Mouse (Mus musculus) megakaryocyte progenitor cell, adult 5-6 weeks (primary cell): Measurements from ENCODE around the gene Vmn1r8. TPM values are rescaled to one million over a fixed set of nuclear protein-coding genes. Genes with fewer than 3 reads are reported as not detected.
"Not testable (repeated sequence)": the region's sequence is repeated elsewhere in the genome, so short reads cannot be mapped to it uniquely, and the experiment has no call there.

Source experiments
- ATAC-seq: replicated peaks from 2 replicates; pipeline ENCODE4 v1.8.0; 2016; ENCODE audit warnings: mild to moderate bottlenecking, moderate TSS enrichment, inconsistent platforms; ENCODE audit not compliant: poor library complexity
- total RNA-seq, 2 experiments: library from RNA; stranded (forward) in 1 of 2; stranded (reverse) in 1 of 2; fragments of 157-497, 149-512 nt in 1 of 2; fragments of 200-1000 nt in 1 of 2; gene quantifications; 2 replicates each; pipeline versions ENCODE4 v1.2.3 to v1.2.4; 2015 to 2017

Gene Vmn1r8
- total RNA-seq (2015) (not detected in 2 replicates), total RNA-seq (2017) (not detected in 2 replicates)

DNA sequence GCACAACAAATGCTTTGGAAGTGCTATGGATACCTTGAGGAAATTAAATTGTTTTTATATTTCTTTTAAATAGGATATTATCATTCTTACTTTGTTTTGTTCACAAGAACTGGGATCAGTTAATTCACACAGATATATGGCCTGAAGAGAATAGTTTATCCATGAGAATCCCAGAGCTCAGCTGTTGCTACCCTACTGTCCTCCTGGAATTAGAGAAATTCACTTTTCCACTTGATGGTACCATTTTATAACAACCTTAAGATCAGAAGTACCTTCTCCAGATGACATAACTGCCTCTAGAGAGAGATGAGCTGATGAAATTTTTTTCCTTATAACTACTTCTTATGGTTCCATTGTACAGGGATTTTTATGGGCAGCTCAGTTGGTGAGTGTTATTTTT lies at the start of gene Vmn1r8:
Gene Vmn1r8 (plus strand): TSS at position 301 of the 400 bp plus-strand sequence.
- no peak for ATAC-seq

- ATAC-seq, result no peak
Measured at GRCm38 (mm10) chr6:56996943-56997342, 35.1 kb upstream of the Vmn1r8 start, which contains the start of gene Vmn1r6. Gene Vmn1r6 (plus strand): TSS chr6:56997243.

- not testable (repeated sequence) for ATAC-seq
Measured at GRCm38 (mm10) chr6:57025224-57025623, 6.9 kb upstream of the Vmn1r8 start, which contains the start of gene Vmn1r7. Gene Vmn1r7 (minus strand): TSS chr6:57025324.

DNA sequence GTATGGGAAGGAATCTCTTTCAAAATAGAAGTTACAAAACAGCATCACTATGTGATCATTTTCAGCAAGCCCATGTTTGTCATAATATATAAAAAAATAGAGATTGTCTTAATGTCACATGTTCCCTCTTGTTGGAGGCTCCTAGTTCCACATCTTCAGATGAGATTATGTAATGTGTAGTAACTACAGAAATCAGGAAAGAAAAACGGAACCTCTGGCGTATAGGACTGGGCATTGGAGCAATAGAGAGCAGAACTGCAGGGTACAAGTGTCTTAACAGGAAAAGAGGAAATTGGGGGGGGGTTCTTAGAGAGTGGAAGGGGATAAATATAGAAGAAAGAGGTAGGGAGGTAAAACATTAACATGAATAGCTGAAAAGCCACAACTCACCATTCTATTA lies 2.6 kb downstream of the Vmn1r8 start:
- peak; percentile 84 for ATAC-seq

DNA sequence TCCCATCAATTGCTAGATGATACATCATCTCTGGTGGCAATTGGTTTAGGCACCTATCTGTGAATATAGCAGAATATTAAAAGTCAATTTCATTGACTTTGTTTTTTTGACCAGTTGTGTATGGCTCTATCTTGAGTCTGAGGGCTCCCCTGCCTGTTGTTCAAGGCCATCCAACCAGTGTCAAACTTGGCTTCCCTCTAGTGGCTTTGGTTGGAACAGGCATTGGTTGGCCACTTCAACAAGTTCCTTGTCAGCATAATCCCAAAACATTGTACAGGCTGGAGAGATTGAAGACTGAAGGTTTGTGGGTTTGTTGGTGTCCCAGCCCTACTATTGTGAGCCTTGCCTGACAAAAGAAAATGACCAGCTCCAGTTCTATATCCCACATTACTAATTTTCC lies 31.6 kb downstream of the Vmn1r8 start:
- peak; percentile 88 for ATAC-seq

- no peak for ATAC-seq
Measured at GRCm38 (mm10) chr6:57066487-57066886, 34.4 kb downstream of the Vmn1r8 start, which contains the start of gene Vmn1r9. Gene Vmn1r9 (plus strand): TSS chr6:57066787.

Other genes with a start within 250 kb of the Vmn1r8 start
- gene Kbtbd2, start 234.5 kb upstream of the Vmn1r8 start, total RNA-seq (2015), result 32.0 and 32.6 TPM in 2 replicates
- gene Kbtbd2, start 234.5 kb upstream of the Vmn1r8 start, total RNA-seq (2017), result 32.5 and 33.5 TPM in 2 replicates
- gene Fkbp9, start 200.2 kb upstream of the Vmn1r8 start, total RNA-seq (2015), result 4.3 and 5.1 TPM in 2 replicates
- 11.6 and 12.1 TPM in 2 replicates for gene Fkbp9, start 200.2 kb upstream of the Vmn1r8 start, total RNA-seq (2017)
- 87.8 and 89.5 TPM in 2 replicates for gene Nt5c3, start 108.4 kb upstream of the Vmn1r8 start, total RNA-seq (2015)
- gene Nt5c3, start 108.4 kb upstream of the Vmn1r8 start, total RNA-seq (2017), result 51.0 and 57.2 TPM in 2 replicates
- gene Vmn1r4, start 108.3 kb upstream of the Vmn1r8 start, total RNA-seq (2015), result 0.29 and 0.37 TPM in 2 replicates
- 0.54 and 0.58 TPM in 2 replicates for gene Vmn1r4, start 108.3 kb upstream of the Vmn1r8 start, total RNA-seq (2017)
- gene Vmn1r5, start 62.0 kb upstream of the Vmn1r8 start, total RNA-seq (2015), result not detected in 2 replicates
- not detected in 2 replicates for gene Vmn1r5, start 62.0 kb upstream of the Vmn1r8 start, total RNA-seq (2017)
- gene Vmn1r6, start 35.0 kb upstream of the Vmn1r8 start, total RNA-seq (2015), result not detected in 2 replicates
- not detected in 2 replicates for gene Vmn1r6, start 35.0 kb upstream of the Vmn1r8 start, total RNA-seq (2017)
- not detected in 2 replicates for gene Vmn1r7, start 7.0 kb upstream of the Vmn1r8 start, total RNA-seq (2015)
- gene Vmn1r7, start 7.0 kb upstream of the Vmn1r8 start, total RNA-seq (2017), result not detected in 2 replicates
- gene Vmn1r9, start 34.5 kb downstream of the Vmn1r8 start, total RNA-seq (2015), result not detected in 2 replicates
- gene Vmn1r9, start 34.5 kb downstream of the Vmn1r8 start, total RNA-seq (2017), result not detected in 2 replicates
- gene Vmn1r10, start 77.2 kb downstream of the Vmn1r8 start, total RNA-seq (2015), result not detected in 2 replicates
- gene Vmn1r10, start 77.2 kb downstream of the Vmn1r8 start, total RNA-seq (2017), result not detected in 2 replicates
- gene Vmn1r11, start 101.2 kb downstream of the Vmn1r8 start, total RNA-seq (2015), result not detected in 2 replicates
- not detected in 2 replicates for gene Vmn1r11, start 101.2 kb downstream of the Vmn1r8 start, total RNA-seq (2017)
- gene Vmn1r12, start 124.6 kb downstream of the Vmn1r8 start, total RNA-seq (2015), result not detected in 2 replicates
- gene Vmn1r12, start 124.6 kb downstream of the Vmn1r8 start, total RNA-seq (2017), result not detected in 2 replicates
- not detected in 2 replicates for gene Vmn1r13, start 171.0 kb downstream of the Vmn1r8 start, total RNA-seq (2015)
- gene Vmn1r13, start 171.0 kb downstream of the Vmn1r8 start, total RNA-seq (2017), result not detected in 2 replicates
- not detected in 2 replicates for gene Vmn1r14, start 199.4 kb downstream of the Vmn1r8 start, total RNA-seq (2015)
- gene Vmn1r14, start 199.4 kb downstream of the Vmn1r8 start, total RNA-seq (2017), result not detected in 2 replicates
- gene Vmn1r15, start 225.7 kb downstream of the Vmn1r8 start, total RNA-seq (2015), result not detected in 2 replicates
- not detected in 2 replicates for gene Vmn1r15, start 225.7 kb downstream of the Vmn1r8 start, total RNA-seq (2017)